Mouse (Mus musculus): ENCODE measurements around the gene Slc8a2.

GRCm38 (mm10) chr7:16162036-16162435 lies 32.4 kb downstream of the Slc8a2 start:
- no peak for TF ChIP-seq CTCF (IDR thresholded peaks at IDR 0.05; ENCODE audit: low read depth)
- TF ChIP-seq EP300 (IDR thresholded peaks at IDR 0.05; ENCODE audit: low read depth) = no peak

Data from liver, postnatal 0 days (tissue).